Mouse (Mus musculus) lung, postnatal 0 days (tissue): ENCODE measurements around the gene Mtrr. TPM values are rescaled to one million over a fixed set of nuclear protein-coding genes. Genes with fewer than 3 reads are reported as not detected.
"Not testable (repeated sequence)": the region's sequence is repeated elsewhere in the genome, so short reads cannot be mapped to it uniquely, and the experiment has no call there.

Experiments
- ATAC-seq: fragments of 200-750 bp; cut with Nextera tagmentation; 2 replicates; pipeline ENCODE4 v1.8.0; 2017; ENCODE audit warnings: moderate library complexity
- DNase-seq: peaks from one replicate; pipeline ENCODE4 v3.0.0-alpha.2; 2016; ENCODE audit warnings: low spot score
- H3K27ac ChIP-seq: fragments of 300-500 bp; sonication (generic); 2 replicates; pipeline ENCODE4 v1.5.1; 2014; ENCODE audit warnings: antibody characterized with exemption, mild to moderate bottlenecking, low read length, mixed read lengths
- H3K27me3 ChIP-seq: fragments of 300-500 bp; sonication (generic); replicated peaks from 2 replicates; pipeline ENCODE4 v1.6.1; 2014; ENCODE audit warnings: low read length, mixed read lengths; ENCODE audit not compliant: insufficient read depth
- H3K36me3 ChIP-seq: fragments of 300-500 bp; sonication (generic); 2 replicates; pipeline ENCODE4 v1.6.1; 2014; ENCODE audit warnings: low read length, mixed read lengths; ENCODE audit not compliant: insufficient read depth
- H3K4me1 ChIP-seq: fragments of 300-500 bp; sonication (generic); 2 replicates; pipeline ENCODE4 v1.6.1; 2014; ENCODE audit warnings: antibody characterized with exemption, low read depth, low read length, mixed read lengths; ENCODE audit not compliant: insufficient read depth
- H3K4me2 ChIP-seq: fragments of 300-500 bp; sonication (generic); replicated peaks from 2 replicates; pipeline ENCODE4 v1.6.1; 2014; ENCODE audit warnings: low read depth, mild to moderate bottlenecking, low read length, moderate library complexity, mixed read lengths
- H3K4me3 ChIP-seq: fragments of 300-500 bp; sonication (generic); 2 replicates; pipeline ENCODE4 v1.5.1; 2014; ENCODE audit warnings: low read depth, low read length
- H3K9ac ChIP-seq: fragments of 300-500 bp; sonication (generic); replicated peaks from 2 replicates; pipeline ENCODE4 v1.6.1; 2014; ENCODE audit warnings: low read depth, mild to moderate bottlenecking
- H3K9me3 ChIP-seq: fragments of 300-500 bp; sonication (generic); 2 replicates; pipeline ENCODE4 v1.6.1; 2016; ENCODE audit warnings: low read length, mixed read lengths
- CTCF ChIP-seq: IDR thresholded peaks from 2 replicates; pipeline ENCODE4 v1.5.1; 2016; ENCODE audit warnings: antibody characterized with exemption, mild to moderate bottlenecking
- EP300 ChIP-seq: IDR thresholded peaks from 2 replicates; pipeline ENCODE4 v1.6.1; 2016; ENCODE audit warnings: antibody characterized with exemption, mild to moderate bottlenecking, control low read depth
- WGBS: fragments of 180-500 bp; shearing (Covaris S2); extraction: QIAGEN DNeasy Blood & Tissue Kit; methylation state at CpG from one replicate; pipeline ENCODE4 v1.1.7; 2014; 5-methylcytosine and 5-hydroxymethylcytosine counted together
- polyA plus RNA-seq: library from polyadenylated mRNA; unstranded; fragments of >200 nt; fragmentation: Nextera tagmentation; extraction: Ambion mirVana; gene quantifications from 2 replicates; pipeline ENCODE4 v1.2.1, GENCODE M21; 2015

The Mtrr gene
- polyA plus RNA-seq, 1 experiment from 2014 or later: 9.7 TPM

DNA sequence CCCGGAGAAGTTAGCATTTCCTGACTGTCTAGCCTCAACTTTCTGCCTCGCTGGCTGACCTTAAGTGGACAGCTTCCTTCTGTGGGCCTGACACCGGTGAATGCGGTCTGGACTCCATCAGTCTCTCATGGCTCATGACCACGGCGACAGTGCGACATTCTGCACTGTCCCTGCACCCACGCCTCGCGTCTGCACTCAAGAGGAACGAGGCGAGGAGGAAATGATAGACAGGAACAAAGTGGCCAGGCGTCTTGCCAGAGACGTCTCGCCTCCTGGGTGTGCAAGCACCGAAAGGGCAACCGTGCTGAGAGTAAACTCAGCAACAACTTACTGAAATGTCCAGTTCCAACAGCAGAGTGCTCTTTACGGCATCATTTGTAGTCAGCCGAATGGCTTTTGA lies 9.7 kb downstream of the Mtrr start:
- TF ChIP-seq EP300 (no peak), CTCF (no peak)
- ATAC-seq (peak; percentile 25), DNase-seq (peak; percentile 51)
- Histone ChIP-seq H3K4me1 (peaks cover 4% of the 10 kb centered on the region; the same call in 1 of the 2 replicates), H3K27ac (peak overlapping the region; percentile 79), H3K9me3 (no peaks in the 10 kb centered on the region), H3K36me3 (no peaks in the 10 kb centered on the region; the same call in 1 of the 2 replicates), H3K4me2 (no peak overlapping the region), H3K9ac (no peak overlapping the region), H3K4me3 (no peak overlapping the region), H3K27me3 (no peaks in the 10 kb centered on the region)
- WGBS: 58% methylated on average over 19 of the region's 19 CpGs

- DNase-seq (peak; percentile 88), ATAC-seq (peak; percentile 36)
- H3K9ac ChIP-seq: no peak overlapping the region
- peaks cover 11% of the 10 kb centered on the region; the same call in 1 of the 2 replicates for H3K36me3 ChIP-seq
- H3K9me3 ChIP-seq: no peaks in the 10 kb centered on the region
- H3K4me3 ChIP-seq: no peak overlapping the region
- no peaks in the 10 kb centered on the region for H3K27me3 ChIP-seq
- 51% methylated on average over 17 of the region's 17 CpGs for WGBS
- peaks cover 4% of the 10 kb centered on the region; the same call in 1 of the 2 replicates for H3K4me1 ChIP-seq
- no peak overlapping the region for H3K27ac ChIP-seq
- TF ChIP-seq CTCF: peak; percentile 89
- TF ChIP-seq EP300: no peak
- no peak overlapping the region for H3K4me2 ChIP-seq
Observed at GRCm38 (mm10) chr13:68569589-68570336, 12.2 kb downstream of the Mtrr start.

- H3K36me3 ChIP-seq: peaks cover 20% of the 10 kb centered on the region
Observed at GRCm38 (mm10) chr13:68568548-68568947, 13.4 kb downstream of the Mtrr start.

DNA sequence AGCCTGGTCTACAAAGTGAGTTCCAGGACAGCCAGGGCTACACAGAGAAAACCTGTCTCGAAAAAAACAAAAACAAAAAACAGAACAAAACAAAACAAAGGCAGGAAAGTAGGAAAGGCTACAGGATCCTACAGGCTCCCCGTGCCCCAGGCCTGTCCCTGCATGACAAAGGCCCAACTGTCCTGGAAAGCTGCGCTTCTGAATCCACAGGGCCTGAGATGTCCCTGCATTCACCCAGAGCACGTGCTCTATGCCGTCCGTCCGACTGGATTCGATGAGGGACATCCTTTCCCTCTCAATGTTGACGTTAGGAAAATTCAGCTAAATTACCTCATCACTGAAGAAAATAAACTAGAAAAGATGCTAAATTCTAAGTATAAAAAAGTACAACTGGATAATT lies 13.8 kb downstream of the Mtrr start:
- no peak for ATAC-seq
- peaks cover 24% of the 10 kb centered on the region for H3K36me3 ChIP-seq

More at GRCm38 (mm10) chr13:68568548-68568947, 13.4 kb downstream of the Mtrr start:
- Histone ChIP-seq H3K27me3 (no peaks in the 10 kb centered on the region), H3K4me1 (peaks cover 4% of the 10 kb centered on the region; the same call in 1 of the 2 replicates), H3K4me2 (no peak overlapping the region), H3K27ac (no peak overlapping the region), H3K9me3 (no peaks in the 10 kb centered on the region), H3K4me3 (no peak overlapping the region), H3K9ac (no peak overlapping the region)
- TF ChIP-seq CTCF: no peak
- no peak for TF ChIP-seq EP300
- no peak for ATAC-seq
- DNase-seq: no peak
- WGBS: 92% methylated on average over 11 of the region's 11 CpGs

DNA sequence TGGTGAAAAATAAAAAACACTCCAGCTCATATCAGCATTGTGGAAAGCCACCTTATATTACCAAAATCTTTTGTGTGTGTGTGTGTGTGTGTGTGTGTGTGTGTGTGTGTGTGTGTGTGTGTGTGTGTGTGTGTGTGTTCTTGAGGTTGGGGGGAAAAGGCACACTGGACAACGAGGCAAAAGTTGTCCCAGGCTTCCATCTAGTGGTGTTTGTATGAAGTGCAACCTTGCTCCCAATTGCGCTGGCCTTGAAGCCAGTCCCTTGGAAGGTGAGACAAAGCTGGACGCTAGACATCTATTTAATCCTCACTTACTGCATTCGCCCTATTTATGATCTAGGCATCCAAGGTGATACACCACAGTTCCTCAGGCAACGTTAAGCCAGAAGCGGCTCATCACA lies 28.6 kb downstream of the Mtrr start:
- H3K27ac ChIP-seq, ATAC-seq, H3K4me3 ChIP-seq, H3K9ac ChIP-seq, H3K36me3 ChIP-seq, H3K9me3 ChIP-seq, H3K27me3 ChIP-seq, H3K4me2 ChIP-seq, H3K4me1 ChIP-seq: not testable (repeated sequence)
- DNase-seq: peak; percentile 40
- peak; percentile 59 for TF ChIP-seq CTCF
- 18% methylated on average over 4 of the region's 6 CpGs for WGBS

More for the DNA sequence above, 13.8 kb downstream of the Mtrr start:
- WGBS: 94% methylated on average over 9 of the region's 9 CpGs
- DNase-seq: no peak
- TF ChIP-seq CTCF (no peak), EP300 (no peak)
- no peaks in the 10 kb centered on the region for H3K9me3 ChIP-seq
- no peaks in the 10 kb centered on the region; the same call in 1 of the 2 replicates for H3K4me1 ChIP-seq
- H3K9ac ChIP-seq: no peak overlapping the region
- no peak overlapping the region for H3K4me2 ChIP-seq
- H3K27me3 ChIP-seq: no peaks in the 10 kb centered on the region
- no peak overlapping the region for H3K27ac ChIP-seq
- H3K4me3 ChIP-seq: no peak overlapping the region

Other genes starting within 250 kb of the Mtrr start
- gene Fastkd3, start 85 bp upstream of the Mtrr start, polyA plus RNA-seq: 14.1 and 14.4 TPM in 2 replicates
- gene 1700001L19Rik, start 15.3 kb upstream of the Mtrr start, polyA plus RNA-seq: 4.5 and 5.2 TPM in 2 replicates